Mouse (Mus musculus) heart, embryonic 14.5 days (tissue): Measurements from ENCODE around the gene Baz1b. TPM values are rescaled to one million over a fixed set of nuclear protein-coding genes. Genes with fewer than 3 reads are reported as not detected.
A peak's percentile ranks its signal among the peaks of the same experiment; 100 is the strongest.

Experiments
- ATAC-seq: fragments of 200-750 bp; cut with Nextera tagmentation; 2 replicates; pipeline ENCODE4 v1.8.0; 2017; ENCODE audit warnings: low read depth, moderate TSS enrichment; ENCODE audit not compliant: insufficient number of reproducible peaks, insufficient read depth, low FRiP score
- H3K27ac ChIP-seq, 2 experiments: fragments of 200-500 bp in 1 of 2; fragments of 300-500 bp in 1 of 2; sonication (generic) in 1 of 2; replicated peaks in 1 of 2; 2 replicates each; pipeline ENCODE4 v1.5.1; 2012 to 2014; ENCODE audit warnings: low read depth in 2 of 2, low read length in 2 of 2, control low read depth in 1 of 2, mild to moderate bottlenecking in 1 of 2, mixed read lengths in 1 of 2; ENCODE audit not compliant: control insufficient read depth in 1 of 2, insufficient read depth in 1 of 2
- H3K27me3 ChIP-seq: fragments of 300-500 bp; sonication (generic); 2 replicates; pipeline ENCODE4 v1.6.1; 2014; ENCODE audit warnings: mild to moderate bottlenecking, low read length, control low read depth; ENCODE audit not compliant: control insufficient read depth, insufficient read depth
- H3K36me3 ChIP-seq: fragments of 300-500 bp; sonication (generic); 2 replicates; pipeline ENCODE4 v1.6.1; 2014; ENCODE audit warnings: mild to moderate bottlenecking, control low read depth, low read length, mixed read lengths; ENCODE audit not compliant: control insufficient read depth, insufficient read depth
- H3K4me1 ChIP-seq, 2 experiments: fragments of 200-500 bp in 1 of 2; fragments of 300-500 bp in 1 of 2; sonication (generic) in 1 of 2; 2 replicates each; pipeline ENCODE4 v1.6.1; 2012 to 2014; ENCODE audit warnings: low read length in 2 of 2, control low read depth in 1 of 2, mixed read lengths in 1 of 2; ENCODE audit not compliant: control insufficient read depth in 2 of 2, insufficient read depth in 2 of 2
- H3K4me2 ChIP-seq: fragments of 300-500 bp; sonication (generic); 2 replicates; pipeline ENCODE4 v1.6.1; 2014; ENCODE audit warnings: mild to moderate bottlenecking, low read length
- H3K4me3 ChIP-seq, 2 experiments: fragments of 200-500 bp in 1 of 2; fragments of 300-500 bp in 1 of 2; sonication (generic) in 1 of 2; 2 replicates each; pipeline ENCODE4 v1.5.1; 2012 to 2014; ENCODE audit warnings: low read length in 2 of 2, mild to moderate bottlenecking in 2 of 2, control low read depth in 1 of 2, low read depth in 1 of 2, moderate library complexity in 1 of 2; ENCODE audit not compliant: control insufficient read depth in 1 of 2, insufficient read depth in 1 of 2
- H3K9ac ChIP-seq: fragments of 300-500 bp; sonication (generic); 2 replicates; pipeline ENCODE4 v1.6.1; 2014; ENCODE audit warnings: mild to moderate bottlenecking, low read length
- H3K9me3 ChIP-seq: fragments of 300-500 bp; sonication (generic); 2 replicates; pipeline ENCODE4 v1.6.1; 2016; ENCODE audit warnings: low read length, control low read depth; ENCODE audit not compliant: control insufficient read depth
- WGBS: fragments of 180-500 bp; shearing (Covaris S2); extraction: QIAGEN DNeasy Blood & Tissue Kit; methylation state at CpG from one replicate; pipeline ENCODE4 v1.1.7; 2014; 5-methylcytosine and 5-hydroxymethylcytosine counted together
- polyA plus RNA-seq: library from polyadenylated mRNA; unstranded; fragments of >200 nt; fragmentation: Nextera tagmentation; extraction: Ambion mirVana; gene quantifications from 2 replicates; pipeline ENCODE4 v1.2.1, GENCODE M21; 2014

Baz1b gene
- polyA plus RNA-seq, 1 experiment from 2014 or later = 32.8 TPM

DNA sequence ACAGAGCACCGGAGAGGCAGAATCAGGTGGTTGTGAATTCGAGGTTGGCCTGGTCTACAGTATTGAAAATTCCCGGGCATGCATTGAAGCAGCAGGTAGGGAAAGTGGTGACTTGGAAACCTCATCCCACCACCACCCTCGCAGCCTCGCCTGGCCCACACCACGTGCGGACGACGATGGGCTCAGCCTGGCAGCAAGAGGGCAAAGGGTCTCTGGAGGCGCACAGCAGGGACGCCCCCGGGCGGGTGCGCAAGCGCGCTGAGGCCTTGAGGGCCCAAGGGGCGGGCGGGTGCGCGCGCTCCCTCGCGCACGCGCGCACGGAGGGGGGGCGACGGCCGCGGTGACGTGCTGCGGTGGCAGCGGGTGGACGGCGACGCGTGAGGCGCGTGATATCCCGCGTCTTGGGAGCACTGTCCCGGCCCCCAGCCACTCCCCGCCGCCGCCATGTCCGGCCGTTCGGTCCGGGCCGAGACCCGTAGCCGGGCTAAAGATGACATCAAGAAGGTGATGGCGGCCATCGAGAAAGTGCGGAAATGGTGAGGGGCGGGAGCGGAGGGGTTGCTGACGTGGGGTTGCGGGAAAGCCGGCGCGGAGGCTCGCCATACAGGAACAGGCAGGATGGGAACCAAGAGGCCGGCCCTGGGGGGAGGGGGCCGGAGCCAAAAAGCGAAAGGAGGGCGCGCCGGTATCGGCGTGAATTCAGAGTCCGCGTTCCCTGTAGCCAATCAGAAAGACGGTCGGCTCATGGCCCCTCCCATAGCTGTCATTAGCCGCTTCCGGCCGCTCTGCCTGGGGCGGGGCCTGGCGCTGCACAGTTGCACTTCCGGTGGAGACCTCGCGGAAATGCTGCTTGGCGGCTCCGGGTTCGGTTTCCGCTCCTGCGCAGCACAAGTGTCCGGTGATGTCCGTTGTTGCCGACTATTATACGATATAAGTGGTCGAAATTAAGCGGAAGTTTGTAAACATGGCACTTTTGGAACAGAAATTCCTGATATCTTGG, 18.7 kb upstream of the Baz1b start, which contains the start of gene Bcl7b:
Bcl7b (plus strand) TSS at position 221 of the 1,000 bp plus-strand sequence.
- ATAC-seq = peak; percentile 97
- H3K4me1 ChIP-seq = peaks cover 4 to 5% of the 10 kb centered on the region in 2 experiments; a peak in 3 of 4 replicates
- peaks cover 40% of the 10 kb centered on the region for H3K36me3 ChIP-seq
- H3K27ac ChIP-seq = peak within 1 kb of the TSS; percentile 87 to 98
- H3K4me2 ChIP-seq = peak within 1 kb of the TSS; percentile 96
- peak within 1 kb of the TSS; percentile 57 to 76 for H3K4me3 ChIP-seq
- H3K9me3 ChIP-seq = no peaks in the 10 kb centered on the region
- H3K27me3 ChIP-seq = no peaks in the 10 kb centered on the region
- WGBS = 3% methylated on average over 73 of the region's 95 CpGs
- peak within 1 kb of the TSS; percentile 93 for H3K9ac ChIP-seq

DNA sequence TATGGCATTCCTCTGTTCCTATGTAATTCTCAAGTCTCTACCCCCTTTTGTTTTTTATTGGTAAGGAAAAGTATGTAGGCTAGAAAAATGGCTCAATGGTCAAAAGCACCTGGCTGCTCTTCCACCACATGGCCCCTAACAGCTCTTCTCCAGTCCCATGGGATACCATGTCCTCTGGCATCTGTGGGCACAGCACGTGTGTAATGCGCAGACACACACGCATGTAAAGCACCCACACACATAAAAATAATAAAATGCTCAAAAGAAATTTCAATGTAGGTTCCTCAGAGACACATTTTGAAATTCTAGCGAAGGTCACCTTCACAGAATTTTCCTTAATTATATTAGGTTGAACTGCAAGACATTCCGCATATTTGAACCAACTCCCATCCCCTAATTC, 17.6 kb upstream of the Baz1b start:
- peak overlapping the region; percentile 96 for H3K4me2 ChIP-seq
- no peak for ATAC-seq
- H3K4me1 ChIP-seq = peaks cover 4 to 5% of the 10 kb centered on the region in 2 experiments; a peak in 3 of 4 replicates
- peaks cover 46% of the 10 kb centered on the region for H3K36me3 ChIP-seq
- 94% methylated on average over 5 of the region's 5 CpGs for WGBS
- H3K27me3 ChIP-seq = no peaks in the 10 kb centered on the region
- peak overlapping the region; percentile 93 for H3K9ac ChIP-seq
- no peaks in the 10 kb centered on the region for H3K9me3 ChIP-seq
- peak overlapping the region; percentile 16 to 98; a peak in 2 of 4 replicates for H3K27ac ChIP-seq
- H3K4me3 ChIP-seq = peak overlapping the region; percentile 57 to 76

DNA sequence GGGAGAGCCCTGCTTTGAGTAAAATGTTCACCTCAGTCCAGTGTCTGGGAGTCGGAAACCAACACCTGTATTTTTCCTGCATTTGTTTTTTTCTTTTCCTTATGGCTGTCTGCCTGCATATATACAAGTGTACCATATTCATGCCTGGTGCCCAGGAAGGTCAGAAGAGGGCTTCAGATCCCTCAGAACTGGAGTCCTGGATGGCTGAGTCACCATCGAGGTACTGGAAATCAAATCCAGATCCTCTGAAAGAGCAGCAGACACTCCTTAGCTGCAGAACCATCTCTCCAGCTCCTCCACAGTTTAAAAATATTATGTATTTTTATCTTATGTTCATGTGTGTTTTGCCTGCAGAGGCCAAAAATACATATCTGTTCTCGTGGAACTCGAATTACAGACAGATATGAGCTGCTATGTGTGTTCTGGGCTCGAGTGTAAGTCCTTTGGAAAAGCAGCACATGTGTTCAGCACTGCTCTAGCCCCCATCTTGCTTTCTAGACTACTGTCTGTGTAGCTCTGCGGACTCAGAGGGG, 15.3 kb upstream of the Baz1b start:
- peaks cover 4 to 5% of the 10 kb centered on the region in 2 experiments; a peak in 3 of 4 replicates for H3K4me1 ChIP-seq
- no peak overlapping the region for H3K9ac ChIP-seq
- H3K4me2 ChIP-seq = no peak overlapping the region
- H3K4me3 ChIP-seq = no peak overlapping the region
- ATAC-seq = no peak
- no peak overlapping the region for H3K27ac ChIP-seq
- peaks cover 65% of the 10 kb centered on the region for H3K36me3 ChIP-seq
- 88% methylated on average over 6 of the region's 6 CpGs for WGBS
- no peaks in the 10 kb centered on the region for H3K27me3 ChIP-seq
- no peaks in the 10 kb centered on the region for H3K9me3 ChIP-seq

DNA sequence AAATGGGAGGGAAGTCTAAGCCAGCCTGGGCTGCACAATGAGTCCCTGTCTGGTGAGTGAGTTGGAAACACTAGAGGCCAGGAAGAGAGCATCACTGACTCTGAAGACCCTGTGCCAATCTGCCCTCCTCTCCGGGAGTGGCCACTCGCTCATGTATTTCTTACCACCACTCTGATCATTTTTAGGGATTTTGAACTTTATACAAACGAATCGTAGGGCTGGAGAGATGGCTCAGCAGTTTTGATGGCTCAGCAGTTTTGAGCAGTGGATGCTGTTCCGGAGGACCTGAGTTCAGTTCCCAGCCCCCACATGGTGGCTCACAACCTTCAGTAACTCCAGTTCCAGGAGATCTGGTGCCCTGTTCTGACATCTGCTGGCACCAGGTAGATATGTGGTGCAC, 14.1 kb upstream of the Baz1b start:
- Histone ChIP-seq H3K4me2 (no peak overlapping the region), H3K4me1 (peaks cover 2 to 5% of the 10 kb centered on the region in 2 experiments; a peak in 3 of 4 replicates), H3K36me3 (peaks cover 77% of the 10 kb centered on the region), H3K9me3 (no peaks in the 10 kb centered on the region), H3K27me3 (no peaks in the 10 kb centered on the region), H3K4me3 (no peak overlapping the region), H3K9ac (no peak overlapping the region), H3K27ac (no peak overlapping the region)
- 95% methylated on average over 5 of the region's 5 CpGs for whole genome bisulfite sequencing
- ATAC-seq = no peak

DNA sequence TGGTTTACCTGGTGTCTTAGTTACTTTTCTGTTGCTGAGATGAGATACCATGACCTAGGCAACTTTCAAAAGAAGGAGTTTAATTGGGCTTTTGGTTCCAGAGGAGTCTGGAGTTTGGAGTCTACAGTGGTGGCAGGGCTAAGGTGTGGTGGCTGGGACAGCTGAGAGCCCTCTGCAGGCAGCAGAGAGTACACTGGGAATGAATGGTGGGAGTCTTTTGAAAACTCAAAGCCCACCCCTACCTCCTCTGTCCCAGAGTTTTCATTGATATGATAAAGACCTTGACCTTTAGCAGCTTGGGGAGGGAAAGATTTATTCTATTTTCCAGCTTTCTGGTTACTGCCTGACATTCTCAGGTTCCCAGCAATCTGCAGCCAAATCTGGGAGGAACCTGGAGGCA, 12.0 kb upstream of the Baz1b start:
- H3K27ac ChIP-seq = no peak overlapping the region
- H3K9me3 ChIP-seq = no peaks in the 10 kb centered on the region
- H3K4me2 ChIP-seq = no peak overlapping the region
- H3K36me3 ChIP-seq = peaks cover 96% of the 10 kb centered on the region
- no peak overlapping the region for H3K4me3 ChIP-seq
- ATAC-seq = no peak
- H3K27me3 ChIP-seq = no peaks in the 10 kb centered on the region
- H3K4me1 ChIP-seq = no peaks in the 10 kb centered on the region; a peak in 2 of 4 replicates
- H3K9ac ChIP-seq = no peak overlapping the region

DNA sequence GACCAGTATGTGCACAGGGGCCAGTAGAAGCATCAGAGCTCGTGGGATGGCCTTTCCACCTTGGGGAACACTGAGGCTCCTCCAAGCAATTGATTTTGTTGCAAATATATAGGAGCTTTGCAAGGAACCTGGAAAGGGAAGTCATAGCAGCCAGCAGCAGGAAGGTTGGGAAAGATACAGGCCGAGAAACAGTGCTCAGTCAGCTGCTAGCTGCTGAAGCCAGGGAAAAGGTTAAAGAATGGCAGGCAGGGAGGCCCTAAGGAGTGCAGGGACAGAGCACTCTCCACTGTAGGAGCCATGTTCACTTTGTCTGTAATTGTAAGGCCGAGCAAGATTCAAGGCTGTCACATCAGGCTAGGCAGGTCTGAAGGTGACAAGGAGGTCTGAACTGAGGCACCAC, 8.5 kb upstream of the Baz1b start:
- ATAC-seq = no peak
- no peak overlapping the region for H3K4me3 ChIP-seq
- peak overlapping the region in 1 of 2 experiments; percentile 21; a peak in 1 of 4 replicates for H3K27ac ChIP-seq
- H3K9ac ChIP-seq = no peak overlapping the region
- H3K4me1 ChIP-seq = no peaks in the 10 kb centered on the region
- H3K9me3 ChIP-seq = no peaks in the 10 kb centered on the region
- WGBS = 73% methylated on average over 3 of the region's 3 CpGs
- no peaks in the 10 kb centered on the region for H3K27me3 ChIP-seq
- peaks cover 90% of the 10 kb centered on the region for H3K36me3 ChIP-seq
- H3K4me2 ChIP-seq = no peak overlapping the region

DNA sequence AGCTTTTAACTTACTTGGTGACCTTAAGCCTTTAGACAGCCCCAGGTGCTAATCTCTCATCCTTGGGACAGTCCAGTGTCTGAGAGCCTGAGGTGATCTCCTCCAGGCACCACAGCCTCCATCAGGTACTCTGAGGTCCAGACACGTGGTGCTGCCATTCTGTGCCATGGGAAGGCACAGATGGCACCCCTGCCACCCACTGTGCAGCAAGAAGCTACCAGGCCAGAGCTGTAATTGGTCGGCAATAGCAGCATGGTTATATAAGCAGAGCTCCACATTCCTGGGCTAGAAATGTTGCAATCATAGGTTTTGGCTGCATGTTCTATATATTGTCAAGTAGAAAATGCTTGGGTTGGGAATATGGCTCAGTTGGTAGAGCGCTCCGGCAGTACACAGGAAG, 8.1 kb upstream of the Baz1b start:
- H3K36me3 ChIP-seq = peaks cover 85% of the 10 kb centered on the region
- no peak overlapping the region for H3K4me3 ChIP-seq
- no peak overlapping the region for H3K9ac ChIP-seq
- 94% methylated on average over 4 of the region's 4 CpGs for WGBS
- no peak overlapping the region for H3K27ac ChIP-seq
- no peaks in the 10 kb centered on the region for H3K9me3 ChIP-seq
- H3K4me2 ChIP-seq = no peak overlapping the region
- ATAC-seq = no peak
- H3K27me3 ChIP-seq = no peaks in the 10 kb centered on the region
- H3K4me1 ChIP-seq = no peaks in the 10 kb centered on the region
